Mouse (Mus musculus) left cerebral cortex, postnatal 25 days (tissue): Measurements from ENCODE around the gene Kcnh5. TPM values are rescaled to one million over a fixed set of nuclear protein-coding genes. Genes with fewer than 3 reads are reported as not detected.

Experiments used
- total RNA-seq, 2 experiments: library from RNA; stranded (reverse); gene quantifications; 2 replicates each; pipeline ENCODE4 v1.2.3; 2021

Kcnh5 gene
- total RNA-seq, 2 experiments from 2014 or later = 85.4 to 90.0 TPM

Other genes starting within 250 kb of the Kcnh5 start
- 1 to 10 TPM; 3.6 to 4.6 TPM for gene Rhoj, start 131.0 kb upstream of the Kcnh5 start, total RNA-seq
- not detected for gene Gphb5, start 239.4 kb upstream of the Kcnh5 start, total RNA-seq